Mouse (Mus musculus) CH12.LX (cell line): ENCODE data around the gene Pfdn2. TPM values are rescaled to one million over a fixed set of nuclear protein-coding genes. Genes with fewer than 3 reads are reported as not detected.

Experiments
- DNase-seq: peaks from one replicate; pipeline ENCODE4 v3.0.0-alpha.2; 2013; ENCODE audit errors: extremely low read depth
- H3K27ac ChIP-seq: 2 replicates; pipeline ENCODE4 v1.5.1; 2012; ENCODE audit warnings: low read depth, mild to moderate bottlenecking, control low read depth, moderate library complexity; ENCODE audit not compliant: insufficient read depth
- H3K27me3 ChIP-seq: replicated peaks from 2 replicates; pipeline ENCODE3; 2012; ENCODE audit warnings: inconsistent platforms
- H3K36me3 ChIP-seq, 2 experiments: replicated peaks in 1 of 2; 2 replicates each; pipeline versions ENCODE3 to v1.6.1; 2012; ENCODE audit warnings: inconsistent platforms in 1 of 2, low read length in 1 of 2, mild to moderate bottlenecking in 1 of 2, mixed read lengths in 1 of 2, moderate library complexity in 1 of 2; ENCODE audit not compliant: control insufficient read depth in 1 of 2, insufficient read depth in 1 of 2
- H3K4me1 ChIP-seq, 2 experiments: 2 replicates each; pipeline ENCODE4 v1.6.1; 2012; ENCODE audit warnings: inconsistent platforms in 1 of 2, moderate library complexity in 1 of 2; ENCODE audit not compliant: insufficient read depth in 2 of 2, control insufficient read depth in 1 of 2
- H3K4me2 ChIP-seq: 2 replicates; pipeline ENCODE4 v1.6.1; 2012; ENCODE audit warnings: low read depth, mild to moderate bottlenecking, control low read depth; ENCODE audit not compliant: poor library complexity, insufficient read depth, severe bottlenecking
- H3K4me3 ChIP-seq, 3 experiments: fragments of 150-350 bp in 1 of 3; sonication (generic) in 1 of 3; replicated peaks in 1 of 3; 2 replicates each; pipeline versions ENCODE3 to v1.5.1; 2011 to 2012; ENCODE audit warnings: low read depth in 2 of 3, low read length in 2 of 3, mild to moderate bottlenecking in 2 of 3, moderate library complexity in 2 of 3, control low read depth in 1 of 3, improper control_type of control experiment in 1 of 3, inconsistent platforms in 1 of 3, mixed read lengths in 1 of 3; ENCODE audit not compliant: poor library complexity in 1 of 3
- H3K79me2 ChIP-seq: replicated peaks from 2 replicates; pipeline ENCODE4 v1.6.1; 2012; ENCODE audit warnings: mild to moderate bottlenecking, moderate library complexity; ENCODE audit not compliant: control insufficient read depth, poor library complexity, insufficient read depth, severe bottlenecking; ENCODE audit errors: extremely low read depth
- H3K9ac ChIP-seq: 2 replicates; pipeline ENCODE4 v1.6.1; 2012; ENCODE audit warnings: low read depth, mild to moderate bottlenecking, control low read depth, moderate library complexity; ENCODE audit not compliant: insufficient read depth
- H3K9me3 ChIP-seq: replicated peaks from 2 replicates; pipeline ENCODE3; 2012; ENCODE audit warnings: low read length, inconsistent platforms, mixed read lengths
- BHLHE40 ChIP-seq: IDR thresholded peaks from 2 replicates; pipeline ENCODE4 v1.6.1; 2011; ENCODE audit warnings: mild to moderate bottlenecking, low read depth, low read length, improper control_type of control experiment
- CHD2 ChIP-seq: IDR thresholded peaks from 2 replicates; pipeline ENCODE4 v1.6.1; 2011; ENCODE audit warnings: low read length, improper control_type of control experiment
- CTCF ChIP-seq, 2 experiments: IDR thresholded peaks in 1 of 2; conservative IDR thresholded peaks in 1 of 2; 2 replicates each; pipeline ENCODE4 v1.5.1; 2011 to 2012; ENCODE audit warnings: low read depth in 2 of 2, low read length in 2 of 2, improper control_type of control experiment in 1 of 2, inconsistent platforms in 1 of 2, mild to moderate bottlenecking in 1 of 2, moderate library complexity in 1 of 2
- ELF1 ChIP-seq: IDR thresholded peaks from 2 replicates; pipeline ENCODE4 v1.6.1; 2014; ENCODE audit warnings: low read depth, mild to moderate bottlenecking, inconsistent platforms, low read length, improper control_type of control experiment
- EP300 ChIP-seq: IDR thresholded peaks from 2 replicates; pipeline ENCODE4 v1.6.1; 2011; ENCODE audit warnings: low read length, improper control_type of control experiment
- ETS1 ChIP-seq: conservative IDR thresholded peaks from 2 replicates; pipeline ENCODE4 v1.6.1; 2012; ENCODE audit warnings: low read depth, mild to moderate bottlenecking, inconsistent platforms, low read length, improper control_type of control experiment, moderate library complexity
- GABPA ChIP-seq: IDR thresholded peaks from 2 replicates; pipeline ENCODE4 v1.6.1; 2012; ENCODE audit warnings: low read depth, low read length, improper control_type of control experiment, inconsistent platforms; ENCODE audit not compliant: insufficient replicate concordance
- HCFC1 ChIP-seq: IDR thresholded peaks from 2 replicates; pipeline ENCODE4 v1.6.1; 2012; ENCODE audit warnings: low read depth, mild to moderate bottlenecking, inconsistent platforms, low read length, improper control_type of control experiment
- JUN ChIP-seq: IDR thresholded peaks from 2 replicates; pipeline ENCODE4 v1.6.1; 2011; ENCODE audit warnings: low read depth, mild to moderate bottlenecking, low read length, improper control_type of control experiment, moderate library complexity; ENCODE audit not compliant: insufficient read depth
- JUND ChIP-seq: conservative IDR thresholded peaks from 2 replicates; pipeline ENCODE4 v1.6.1; 2011; ENCODE audit warnings: low read depth, low read length, improper control_type of control experiment
- KAT2A ChIP-seq: IDR thresholded peaks from 2 replicates; pipeline ENCODE4 v1.6.1; 2012; ENCODE audit warnings: low read length, improper control_type of control experiment, inconsistent platforms; ENCODE audit not compliant: insufficient replicate concordance
- MAX ChIP-seq: IDR thresholded peaks from 2 replicates; pipeline ENCODE4 v1.6.1; 2011; ENCODE audit warnings: low read length, improper control_type of control experiment
- MAZ ChIP-seq: IDR thresholded peaks from 2 replicates; pipeline ENCODE4 v1.6.1; 2012; ENCODE audit warnings: low read depth, mild to moderate bottlenecking, inconsistent platforms, low read length, improper control_type of control experiment, moderate library complexity
- NELFE ChIP-seq: IDR thresholded peaks from 2 replicates; pipeline ENCODE4 v1.6.1; 2011; ENCODE audit warnings: low read depth, low read length, improper control_type of control experiment
- NRF1 ChIP-seq: IDR thresholded peaks from 2 replicates; pipeline ENCODE4 v1.6.1; 2014; ENCODE audit warnings: low read depth, mild to moderate bottlenecking, inconsistent platforms, low read length, improper control_type of control experiment, moderate library complexity
- PAX5 ChIP-seq: IDR thresholded peaks from 2 replicates; pipeline ENCODE4 v1.6.1; 2012; ENCODE audit warnings: low read length, inconsistent platforms, mixed read lengths
- POLR2A ChIP-seq: IDR thresholded peaks from 2 replicates; pipeline ENCODE4 v1.6.1; 2011; ENCODE audit warnings: low read depth, mild to moderate bottlenecking, improper control_type of control experiment, low read length
- RAD21 ChIP-seq: IDR thresholded peaks from 2 replicates; pipeline ENCODE4 v1.6.1; 2011; ENCODE audit warnings: low read depth, mild to moderate bottlenecking, low read length, improper control_type of control experiment, moderate library complexity
- RCOR1 ChIP-seq: conservative IDR thresholded peaks from 2 replicates; pipeline ENCODE4 v1.6.1; 2012; ENCODE audit warnings: low read depth, mild to moderate bottlenecking, inconsistent platforms, low read length, improper control_type of control experiment
- SIN3A ChIP-seq: IDR thresholded peaks from 2 replicates; pipeline ENCODE4 v1.6.1; 2012; ENCODE audit warnings: low read length, improper control_type of control experiment, inconsistent platforms
- SMC3 ChIP-seq: IDR thresholded peaks from 2 replicates; pipeline ENCODE4 v1.6.1; 2011; ENCODE audit warnings: low read depth, low read length, improper control_type of control experiment
- TCF12 ChIP-seq: IDR thresholded peaks from 2 replicates; pipeline ENCODE4 v1.6.1; 2014; ENCODE audit warnings: low read depth, mild to moderate bottlenecking, inconsistent platforms, low read length, improper control_type of control experiment
- USF1 ChIP-seq: IDR thresholded peaks from 2 replicates; pipeline ENCODE4 v1.6.1; 2014; ENCODE audit warnings: low read depth, mild to moderate bottlenecking, inconsistent platforms, low read length, improper control_type of control experiment
- USF2 ChIP-seq: conservative IDR thresholded peaks from 2 replicates; pipeline ENCODE4 v1.6.1; 2011; ENCODE audit warnings: low read depth, low read length, improper control_type of control experiment
- ZKSCAN1 ChIP-seq: IDR thresholded peaks from 2 replicates; pipeline ENCODE4 v1.6.1; 2012; ENCODE audit warnings: low read depth, inconsistent platforms, low read length, improper control_type of control experiment, borderline replicate concordance
- ZMIZ1 ChIP-seq: IDR thresholded peaks from 2 replicates; pipeline ENCODE4 v1.6.1; 2012; ENCODE audit warnings: low read depth, mild to moderate bottlenecking, inconsistent platforms, low read length, improper control_type of control experiment
- ZNF384 ChIP-seq: IDR thresholded peaks from 2 replicates; pipeline ENCODE4 v1.6.1; 2012; ENCODE audit warnings: low read depth, low read length, improper control_type of control experiment, inconsistent platforms
- dilution Hi-C: fragments of 300-500 bp; cut with MboI; formaldehyde crosslinking; loops from 2 replicates; pipeline ENCODE4 v1.14.3; 2020; ENCODE audit warnings: low sequenced_read_pairs; ENCODE audit not compliant: extremely low pct_unique_long_range_greater_than_20kb, extremely low pct_ligation_motif_present
- in situ Hi-C: fragments of 300-500 bp; cut with MboI; formaldehyde crosslinking; loops from 3 replicates; pipeline ENCODE4 v1.14.3; 2019; ENCODE audit warnings: low sequenced_read_pairs, low pct_ligation_motif_present, low pct_unique_long_range_greater_than_20kb, mixed read lengths
- polyA plus RNA-seq: library from polyadenylated mRNA; unstranded; fragments of >175 nt; gene quantifications from 2 replicates; pipeline ENCODE4 v1.2.1, GENCODE M21; 2012; ENCODE audit warnings: low read depth; ENCODE audit not compliant: insufficient read length
- total RNA-seq, 2 experiments: library from RNA; depleted of rRNA; stranded (reverse); fragments of 300-350 nt in 1 of 2; fragments of >200 nt in 1 of 2; gene quantifications; 2 replicates each; pipeline ENCODE4 v1.2.3; 2012 to 2014

Gene Pfdn2
- total and polyA plus RNA-seq, 3 experiments: 25.2 to 292 (median 33.0) TPM

- dilution Hi-C loops: no loop called here
- Histone ChIP-seq H3K36me3 (peaks cover 32 to 65% of the 10 kb centered on the region in 2 experiments), H3K79me2 (peaks cover 16% of the 10 kb centered on the region), H3K9ac (no peak overlapping the region), H3K9me3 (peaks cover 6% of the 10 kb centered on the region), H3K4me2 (no peak overlapping the region), H3K27ac (no peak overlapping the region), H3K27me3 (no peaks in the 10 kb centered on the region), H3K4me3 (no peak overlapping the region), H3K4me1 (peaks cover 0 to 5% of the 10 kb centered on the region in 2 experiments; a peak in 1 of 4 replicates)
- peak; percentile 26; the same call in 1 of the 2 replicates for TF ChIP-seq NELFE
- 0 out of 2 replicates have a peak, but pooled peaks have one; percentile 10 for TF ChIP-seq TCF12
- no peak for TF ChIP-seq GABPA
- no peak for TF ChIP-seq EP300
- TF ChIP-seq ZNF384: 0 out of 2 replicates have a peak, but pooled peaks have one; percentile 38
- TF ChIP-seq HCFC1: no peak
- TF ChIP-seq JUN: no peak
- TF ChIP-seq RAD21: peak; percentile 40
- peak; percentile 71 for TF ChIP-seq SMC3
- TF ChIP-seq PAX5: no peak
- no peak for TF ChIP-seq USF1
- no peak for TF ChIP-seq ETS1
- no peak for TF ChIP-seq ZKSCAN1
- TF ChIP-seq KAT2A: no peak
- 0 out of 2 replicates have a peak, but pooled peaks have one; percentile 24 for TF ChIP-seq MAX
- TF ChIP-seq SIN3A: no peak
- TF ChIP-seq CTCF (conservative IDR thresholded peaks at IDR 0.05 in 1 of 2, IDR thresholded peaks at IDR 0.05 in 1 of 2; ENCODE audit: low read depth in 2 of 2, low read length in 2 of 2): peak; percentile 41 to 96; a peak in 3 of 4 replicates
- peak; percentile 41 for DNase-seq
- in situ Hi-C loops: no loop called here
Observed at GRCm38 (mm10) chr1:171358421-171358820, 13.0 kb downstream of the Pfdn2 start.

- H3K9me3 ChIP-seq: peaks cover 6% of the 10 kb centered on the region
- no peak for DNase-seq
- no peak overlapping the region for H3K9ac ChIP-seq
- H3K4me2 ChIP-seq: no peak overlapping the region
- dilution Hi-C loops (no loop called here), in situ Hi-C loops (loop anchor here (5.0 kb wide), 1 partner anchor 117 kb away; no protein-coding TSS in a partner anchor)
- H3K36me3 ChIP-seq: peaks cover 30 to 55% of the 10 kb centered on the region in 2 experiments
- H3K79me2 ChIP-seq: 0 out of 2 replicates have a peak, but pooled peaks cover 2% of the 10 kb centered on the region
- no peak overlapping the region for H3K27ac ChIP-seq
- H3K27me3 ChIP-seq: no peaks in the 10 kb centered on the region
- peaks cover 0 to 5% of the 10 kb centered on the region in 2 experiments; a peak in 1 of 4 replicates for H3K4me1 ChIP-seq
- TF ChIP-seq SIN3A (no peak), USF2 (no peak), ELF1 (no peak), POLR2A (no peak), MAZ (no peak), JUND (no peak), BHLHE40 (no peak), CTCF (conservative IDR thresholded peaks at IDR 0.05 in 1 of 2, IDR thresholded peaks at IDR 0.05 in 1 of 2; ENCODE audit: low read depth in 2 of 2, low read length in 2 of 2) (no peak), JUN (no peak), PAX5 (no peak), TCF12 (no peak), RCOR1 (no peak), CHD2 (no peak), ZNF384 (no peak), NRF1 (no peak), ZMIZ1 (no peak), KAT2A (no peak)
- no peak overlapping the region for H3K4me3 ChIP-seq
Observed at GRCm38 (mm10) chr1:171360253-171360652, 14.8 kb downstream of the Pfdn2 start.
